Mouse (Mus musculus) cerebellum, adult 9-10 months (tissue): ENCODE results near the gene Swap70.
"Not testable (repeated sequence)": the region's sequence is repeated elsewhere in the genome, so short reads cannot be mapped to it uniquely, and the experiment has no call there.

ENCODE experiments used
- DNase-seq: peaks from one replicate; pipeline ENCODE4 v3.0.0; 2022

Gene Swap70

GRCm38 (mm10) chr7:110221586-110222481 lies at the start of gene Swap70:
TSS of gene Swap70 (plus strand) at chr7:110221711.
- peak; percentile 65 for DNase-seq

GRCm38 (mm10) chr7:110179208-110179607 lies 42.3 kb upstream of the Swap70 start:
- DNase-seq: no peak

DNA sequence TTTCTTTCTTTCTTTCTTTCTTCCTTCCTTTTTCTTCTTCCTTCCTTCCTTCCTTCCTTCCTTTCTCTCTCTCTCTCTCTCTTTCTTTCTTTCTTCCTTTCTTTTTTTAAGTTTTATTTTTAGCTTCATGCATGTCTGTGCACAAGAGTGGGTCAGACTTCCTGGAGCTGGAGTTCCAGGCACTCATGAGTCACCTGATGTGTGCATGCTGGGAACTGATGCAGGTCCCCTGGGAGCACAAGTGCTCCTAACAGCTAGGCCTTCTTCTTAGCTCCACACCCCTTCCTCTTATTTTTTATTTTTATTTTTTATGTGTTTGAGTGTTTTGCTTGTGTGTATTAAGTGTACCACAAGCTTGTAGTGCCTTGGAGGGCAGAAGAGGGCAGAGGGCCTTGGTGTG lies 40.9 kb upstream of the Swap70 start:
- no peak for DNase-seq

DNA sequence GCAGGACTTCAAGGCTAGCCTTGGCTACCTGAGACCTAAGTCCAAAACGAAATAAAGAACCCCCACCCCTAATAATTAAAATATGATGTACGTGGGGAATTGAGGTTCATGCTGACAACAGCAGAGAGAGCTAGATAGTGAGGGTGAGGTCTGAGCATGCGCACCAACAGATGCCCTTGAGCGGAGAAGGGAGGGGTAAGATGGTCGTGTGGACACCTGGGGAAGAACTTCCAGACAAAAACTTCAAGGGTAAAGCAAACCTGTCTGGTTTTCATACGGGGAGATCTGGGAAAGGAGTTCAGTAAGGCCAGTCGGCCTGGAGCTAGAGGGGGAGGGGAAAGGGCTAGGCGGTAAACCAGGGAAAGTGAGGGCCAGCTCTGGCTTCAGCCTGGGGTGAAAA lies 40.1 kb upstream of the Swap70 start:
- DNase-seq: no peak

GRCm38 (mm10) chr7:110184608-110185007 lies 36.9 kb upstream of the Swap70 start:
- no peak for DNase-seq

DNA sequence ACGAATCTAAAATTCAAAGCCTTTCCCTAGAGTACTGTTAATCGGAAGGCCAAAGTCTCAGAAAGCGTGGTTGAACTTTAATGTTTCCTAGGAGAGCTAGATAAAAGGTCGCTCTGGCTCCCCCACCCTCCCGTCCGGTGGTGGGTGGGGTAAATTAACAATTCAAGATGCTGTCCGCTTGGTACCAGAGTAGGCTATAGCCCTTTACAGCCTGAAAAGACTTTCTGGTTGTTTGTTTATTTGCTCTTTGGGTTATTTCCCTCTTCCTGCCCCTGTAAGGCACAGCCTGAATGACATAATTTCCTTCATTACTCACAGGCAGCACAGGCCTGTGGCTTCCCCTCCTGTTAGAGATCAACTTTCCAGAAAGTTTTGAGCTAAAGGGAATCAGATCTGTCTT lies 31.6 kb upstream of the Swap70 start:
- DNase-seq: no peak

GRCm38 (mm10) chr7:110193186-110193585 lies 28.3 kb upstream of the Swap70 start:
- DNase-seq: no peak

DNA sequence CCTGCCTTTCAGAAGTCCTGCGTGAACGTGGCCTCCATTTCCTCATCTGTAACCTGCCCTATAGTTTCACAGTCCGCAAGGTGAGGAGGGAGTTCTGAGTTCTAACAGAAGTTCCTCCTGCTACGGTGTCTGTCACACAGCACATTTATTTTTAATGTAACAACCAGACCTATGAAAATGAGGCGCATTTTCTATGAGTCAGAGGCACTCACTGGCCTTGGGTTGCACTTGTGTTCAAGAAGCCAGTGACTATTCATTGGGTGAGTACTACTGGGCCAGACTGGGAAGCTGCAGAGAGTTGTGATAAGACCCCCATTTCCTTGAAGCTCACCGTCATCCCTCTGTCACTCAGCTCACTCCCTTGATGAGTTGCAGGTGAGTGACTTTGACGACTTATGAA lies 24.3 kb upstream of the Swap70 start:
- DNase-seq: no peak

DNA sequence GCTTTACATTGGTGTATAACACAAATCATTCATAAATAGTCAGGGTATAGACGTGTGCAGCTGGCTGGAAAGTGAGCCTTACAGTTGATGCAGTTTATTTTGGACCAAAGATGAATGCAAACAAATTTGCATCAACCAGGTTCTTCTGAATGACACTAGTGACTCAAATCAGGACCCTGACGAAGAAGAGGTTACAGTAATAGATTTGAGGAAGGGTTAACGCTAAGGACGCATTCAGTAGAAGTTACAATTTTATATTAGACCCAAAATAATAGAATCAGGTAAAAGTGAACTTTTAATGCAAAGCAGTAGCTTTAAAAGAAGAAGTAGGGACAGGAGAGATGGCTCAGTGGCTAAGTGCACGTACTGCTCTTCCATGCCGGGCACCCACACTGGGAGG lies 19.6 kb upstream of the Swap70 start:
- DNase-seq: no peak

- DNase-seq: no peak
These were observed 17.3 kb upstream of the Swap70 start for GRCm38 (mm10) chr7:110204208-110204607.

DNA sequence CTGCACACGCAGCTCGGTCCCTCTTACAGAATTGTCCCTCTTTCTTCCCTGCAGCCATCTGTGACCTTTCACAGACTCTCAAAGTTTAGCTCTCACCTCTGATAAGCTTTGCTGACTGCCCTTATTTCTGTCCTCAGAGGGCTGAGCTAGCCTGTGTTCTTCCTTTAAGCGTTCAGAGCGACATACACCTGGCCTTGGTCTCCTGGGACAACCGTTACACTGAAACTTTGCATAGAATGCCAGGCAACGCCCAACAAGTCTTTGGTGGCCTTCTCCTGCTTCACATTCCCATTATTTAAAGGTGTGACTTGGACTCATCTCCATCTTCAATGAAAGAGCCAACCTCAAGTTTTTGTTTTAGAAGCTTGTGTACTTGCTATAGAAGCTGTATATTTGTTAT lies 13.2 kb upstream of the Swap70 start:
- no peak for DNase-seq

- no peak for DNase-seq
These were observed 12.1 kb upstream of the Swap70 start for GRCm38 (mm10) chr7:110209422-110209821.

DNA sequence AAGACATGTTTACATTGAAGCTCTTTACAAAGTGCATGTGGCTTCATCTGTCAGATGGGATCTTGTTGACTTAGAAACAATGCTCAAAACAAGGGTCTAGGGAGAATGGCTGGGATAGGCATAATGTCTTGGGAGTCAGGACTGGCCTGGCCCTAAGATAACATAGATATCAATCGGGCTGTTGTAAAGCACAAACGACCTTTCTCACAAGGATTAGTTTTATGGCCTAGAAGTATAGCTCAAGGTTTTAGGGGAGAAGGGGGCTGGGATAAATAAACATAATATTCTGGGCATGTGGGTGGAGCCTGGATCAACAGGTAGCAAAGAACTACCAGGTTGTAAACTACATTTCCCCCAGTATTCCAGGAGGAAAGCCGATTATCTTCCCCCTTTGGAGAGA lies 10.5 kb upstream of the Swap70 start:
- no peak for DNase-seq

- DNase-seq: no peak
These were observed 6.6 kb upstream of the Swap70 start for GRCm38 (mm10) chr7:110214882-110215281.

DNA sequence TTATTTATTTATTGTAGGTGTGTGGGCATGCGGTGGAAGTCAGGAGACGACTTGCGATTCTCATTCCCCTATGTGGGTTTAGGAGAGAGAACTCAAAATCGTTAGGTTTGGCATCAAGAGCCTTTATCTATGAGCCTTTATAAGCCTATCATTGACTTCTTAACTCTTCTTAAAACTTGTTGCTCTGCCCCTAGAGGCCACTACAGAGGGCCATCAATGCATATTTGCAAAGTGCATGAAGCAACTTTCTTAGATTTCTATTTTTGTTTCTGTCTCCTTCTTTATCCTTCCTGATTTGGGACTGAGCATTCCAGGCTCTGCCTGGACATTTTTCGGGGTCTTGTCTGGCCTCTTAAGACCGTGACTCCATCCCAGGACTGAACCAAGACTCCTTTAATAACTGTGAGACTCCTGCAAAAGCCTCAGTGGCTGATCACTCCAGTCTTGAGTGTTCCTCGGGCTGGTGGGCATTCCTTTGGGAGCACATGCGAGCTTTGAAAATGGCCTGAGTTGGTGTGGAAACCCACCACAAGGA lies 393 bp upstream of the Swap70 start:
- no peak for DNase-seq

DNA sequence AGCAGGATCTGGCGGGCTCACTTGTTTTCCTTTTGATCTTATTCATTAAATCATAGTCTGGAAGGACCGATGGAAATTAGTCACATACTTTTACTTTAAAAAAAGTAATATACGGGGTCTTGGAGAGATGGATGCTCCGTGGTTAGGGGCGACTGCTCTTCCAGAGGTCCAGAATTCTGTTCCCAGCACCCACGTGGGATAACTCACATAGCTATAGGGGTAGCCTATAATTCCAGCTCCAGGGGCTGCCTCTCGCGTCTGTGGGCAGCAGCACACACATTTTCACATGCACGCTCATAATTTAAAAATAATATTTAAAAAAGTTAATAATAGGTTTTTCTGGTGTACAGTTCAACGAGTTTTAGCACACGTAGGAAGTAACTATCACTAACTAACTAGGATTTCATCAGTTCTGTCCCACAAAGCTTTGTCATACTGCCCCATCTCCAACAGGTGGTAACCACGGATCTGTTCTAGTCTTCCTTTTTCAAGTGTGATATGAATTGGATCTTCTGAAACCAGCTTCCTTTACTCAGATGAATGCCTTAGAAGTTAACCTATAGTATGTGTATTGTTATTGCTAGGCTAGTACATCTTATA lies 1.2 kb downstream of the Swap70 start:
- no peak for DNase-seq

DNA sequence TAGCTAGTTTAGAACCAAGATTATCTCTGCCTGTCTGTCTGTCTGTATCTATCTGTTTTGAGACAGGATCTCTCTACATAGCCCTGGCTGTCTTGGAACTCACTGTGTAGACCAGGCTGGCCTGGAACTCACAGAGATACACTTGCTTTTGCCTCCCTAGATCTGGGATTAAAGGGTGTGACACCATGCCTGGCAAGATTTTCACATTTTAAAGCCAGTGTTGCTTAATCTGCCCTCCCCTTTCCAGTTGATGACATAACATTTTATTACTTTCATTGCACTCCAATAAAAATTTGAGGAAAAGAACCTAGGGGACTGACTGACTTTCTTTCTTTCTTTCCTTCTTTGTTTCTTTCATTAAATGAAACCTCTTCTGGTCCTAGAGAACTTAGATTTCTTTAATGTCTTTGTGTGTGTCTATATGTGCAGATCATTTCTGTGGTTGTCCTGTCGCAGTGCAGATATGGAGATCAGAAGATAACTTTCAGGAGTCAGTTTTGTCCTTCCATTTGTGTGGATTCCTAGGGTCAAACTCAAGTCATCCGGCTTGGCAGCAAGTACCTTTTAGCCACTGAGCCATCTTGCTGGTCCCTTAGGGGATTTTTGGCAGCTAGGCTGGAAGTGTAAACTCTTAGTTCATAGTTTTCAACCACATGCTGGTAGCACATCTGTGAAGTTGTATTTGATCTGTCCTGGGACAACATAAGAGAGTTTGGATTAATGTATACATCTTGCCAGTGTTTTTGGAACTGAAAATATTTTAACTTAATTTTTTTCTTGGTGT lies 2.4 kb downstream of the Swap70 start:
- DNase-seq: no peak

GRCm38 (mm10) chr7:110226484-110226883 lies 5.0 kb downstream of the Swap70 start:
- no peak for DNase-seq

DNA sequence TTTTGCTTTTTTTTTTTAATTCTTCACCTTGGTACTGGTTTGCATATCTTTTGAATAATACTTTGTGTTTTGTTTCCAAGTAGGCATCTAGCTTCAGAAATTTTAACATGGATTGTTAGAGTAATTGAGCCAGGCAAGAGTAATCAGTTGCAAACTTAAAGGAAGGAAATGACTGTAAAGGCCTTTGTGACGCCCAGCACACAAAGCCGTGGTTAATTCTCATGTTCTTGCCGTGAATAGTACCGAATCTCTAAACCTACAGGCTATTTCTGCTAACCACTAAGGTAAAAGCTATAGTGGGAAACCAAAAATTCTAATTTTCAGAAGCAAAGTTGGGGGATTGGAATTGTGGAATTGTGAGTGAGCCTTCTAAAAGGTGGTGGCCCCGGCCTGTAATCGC lies 8.5 kb downstream of the Swap70 start:
- DNase-seq: no peak

DNA sequence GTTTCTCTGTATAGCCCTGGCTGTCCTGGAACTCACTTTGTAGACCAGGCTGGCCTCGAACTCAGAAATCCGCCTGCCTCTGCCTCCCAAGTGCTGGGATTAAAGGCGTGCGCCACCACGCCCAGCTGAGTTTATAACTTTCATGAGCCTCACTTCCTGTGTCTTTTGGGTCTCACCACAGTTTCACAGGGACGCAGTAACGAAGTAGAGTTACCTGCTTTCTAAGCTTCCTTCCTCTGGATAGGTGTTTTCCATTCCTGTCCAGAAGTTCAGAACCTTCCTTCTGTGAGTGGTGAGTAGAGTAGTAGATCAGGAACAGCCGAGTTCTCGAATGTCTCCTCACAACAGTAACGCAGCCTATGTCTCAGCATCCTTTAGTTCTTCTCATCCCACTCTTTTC lies 9.6 kb downstream of the Swap70 start:
- not testable (repeated sequence) for DNase-seq

DNA sequence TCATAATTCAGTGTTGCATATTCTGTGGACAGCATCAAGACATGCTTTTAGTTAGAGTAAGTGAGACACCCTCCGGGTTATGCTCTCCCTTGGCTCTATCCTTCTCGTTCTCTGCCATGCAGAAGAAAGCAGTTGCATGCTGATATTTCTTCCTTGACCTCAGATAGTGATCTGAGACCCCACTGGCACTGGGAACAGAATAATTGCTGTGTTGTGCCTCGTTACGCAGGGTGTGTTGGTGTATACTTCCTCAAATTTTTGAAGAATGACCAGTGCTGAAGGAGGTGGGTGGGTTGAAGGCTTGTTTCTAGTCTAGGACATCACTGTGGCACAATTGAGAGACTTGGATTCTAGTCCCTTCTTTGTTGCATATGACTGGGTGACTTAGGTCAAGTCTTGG lies 14.6 kb downstream of the Swap70 start:
- DNase-seq: no peak

GRCm38 (mm10) chr7:110237451-110237836 lies 15.9 kb downstream of the Swap70 start:
- no peak for DNase-seq

GRCm38 (mm10) chr7:110237837-110238451 lies 16.4 kb downstream of the Swap70 start:
- no peak for DNase-seq
